Mouse (Mus musculus) brain, embryonic 18.5 days (tissue): ENCODE measurements at regions not wholly inside any gene's neighbourhood (a gene's known extent, or its start where the extent isn't known, plus 50 kb on each side); places are given as distances from the start of the nearest gene placed in this dataset.
"Not testable (repeated sequence)": the region's sequence is repeated elsewhere in the genome, so short reads cannot be mapped to it uniquely, and the experiment has no call there.

Source experiments
- DNase-seq: peaks from one replicate; pipeline ENCODE4 v3.0.0-alpha.2; 2012; ENCODE audit warnings: low read depth, low spot score

DNA sequence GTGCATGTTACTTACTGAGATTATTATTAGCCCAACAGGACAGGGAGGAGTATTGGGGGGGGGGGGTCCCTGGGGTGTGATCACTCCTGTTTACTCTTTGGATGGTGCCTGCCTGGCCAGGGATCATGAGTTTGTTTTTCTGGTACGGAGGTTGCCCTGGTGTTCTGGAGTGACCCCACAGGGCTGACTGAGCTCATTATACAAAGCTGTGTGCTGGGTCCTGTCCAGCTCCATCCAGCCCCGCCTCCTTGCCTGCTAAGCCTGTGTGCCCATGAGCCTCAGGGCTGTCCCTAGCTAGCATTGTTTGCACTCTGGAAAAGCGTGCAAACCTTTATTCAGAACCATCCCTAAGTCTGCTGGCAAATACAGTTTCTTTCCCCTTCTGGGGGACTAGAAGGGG lies 1335.1 kb upstream of the A1bg start:
- no peak for DNase-seq

DNA sequence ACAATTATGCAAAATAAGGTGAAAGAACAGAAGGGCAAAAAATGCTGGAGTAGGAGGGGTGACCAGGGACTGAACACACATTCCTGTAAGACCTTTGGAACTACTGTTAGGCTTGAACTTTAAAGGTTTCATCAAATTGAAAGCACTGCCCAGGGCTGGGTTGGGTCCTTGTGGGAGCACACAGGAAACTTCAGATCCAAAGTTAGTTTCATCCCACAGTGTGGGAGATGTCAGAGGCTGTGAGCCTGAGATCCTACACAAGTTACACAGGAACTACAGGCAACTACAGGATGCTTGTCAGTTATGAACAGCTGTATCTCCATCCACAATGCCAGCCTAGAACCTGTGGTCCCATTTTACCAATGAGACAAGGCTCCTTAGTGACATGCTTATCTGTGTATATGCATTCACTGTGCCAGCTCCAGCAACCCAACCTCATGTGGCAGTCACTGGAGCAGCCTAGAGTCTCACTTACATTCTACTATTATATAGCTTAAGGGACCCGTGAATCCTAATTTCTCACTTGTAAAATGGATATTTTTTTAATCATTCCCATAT lies 1334.4 kb upstream of the A1bg start:
- DNase-seq, result no peak

DNA sequence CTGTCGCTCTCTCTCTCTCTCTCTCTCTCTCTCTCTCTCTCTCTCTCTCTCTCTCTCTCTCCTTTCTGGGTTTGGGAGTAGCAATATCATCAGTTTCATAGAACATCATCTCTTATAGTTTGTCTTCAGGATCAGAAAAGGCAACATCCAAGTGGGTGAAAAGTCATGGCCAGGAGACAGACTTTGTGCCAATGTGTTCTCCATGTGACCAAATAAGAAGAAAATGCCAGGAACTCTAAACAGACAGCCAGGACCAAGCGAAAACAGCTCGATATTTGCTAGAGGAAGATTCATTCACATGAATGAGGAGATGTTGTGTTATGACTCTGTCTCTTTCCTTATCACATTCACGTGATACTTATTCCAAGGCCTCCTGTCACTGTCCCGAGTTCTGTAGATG lies 1332.8 kb upstream of the A1bg start:
- DNase-seq, result no peak

DNA sequence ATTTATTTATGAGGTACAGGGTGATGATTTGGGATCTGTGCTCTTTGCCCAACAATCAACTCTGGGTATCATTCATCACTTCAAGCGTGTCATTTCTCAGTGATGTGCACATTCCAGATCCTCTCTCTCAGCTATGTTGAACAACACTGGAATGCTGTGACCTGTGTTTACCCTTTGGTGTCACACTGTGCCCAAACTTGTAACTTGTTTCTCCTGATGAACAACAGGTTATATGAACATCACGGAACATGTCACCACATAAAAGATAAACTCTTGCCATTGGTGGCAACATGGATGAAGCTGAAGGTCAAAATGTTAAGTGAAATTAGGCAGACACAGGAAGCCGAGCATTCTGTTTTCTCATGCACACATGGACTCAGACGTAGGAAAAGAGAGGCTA lies 1330.9 kb upstream of the A1bg start:
- no peak for DNase-seq

DNA sequence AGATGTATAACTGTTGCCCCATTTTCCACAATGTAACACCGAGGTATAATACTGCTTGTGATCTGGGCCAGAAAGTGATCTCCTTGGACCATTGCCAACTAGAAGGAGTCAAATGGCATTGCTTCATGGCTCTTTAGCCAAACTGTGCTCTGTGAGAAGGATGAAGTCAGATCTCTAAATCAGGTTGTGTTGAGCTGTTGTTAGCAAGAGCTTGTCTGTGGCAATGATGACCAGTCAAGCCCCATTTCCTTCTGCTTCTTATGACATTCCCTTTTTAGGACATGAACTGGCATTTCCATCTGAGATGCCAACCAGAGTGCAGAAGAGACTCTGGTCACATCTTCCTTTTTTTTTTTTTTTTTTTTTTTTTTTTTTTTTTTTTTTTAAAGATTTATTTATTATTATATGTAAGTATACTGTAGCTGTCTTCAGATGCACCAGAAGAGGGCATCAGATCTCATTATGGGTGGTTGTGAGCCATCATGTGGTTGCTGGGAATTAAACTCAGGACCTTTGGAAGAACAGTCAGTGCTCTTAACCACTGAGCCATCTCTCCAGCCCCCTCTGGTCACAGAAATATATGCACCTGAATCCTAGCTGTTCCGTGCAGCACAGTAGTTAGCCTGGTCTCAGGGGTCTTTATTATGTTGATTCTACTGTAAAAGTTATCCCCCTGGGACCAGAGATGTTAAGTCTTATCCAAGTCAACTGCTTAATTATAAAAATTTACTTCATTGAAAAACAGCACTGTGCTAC lies 1329.4 kb upstream of the A1bg start:
- DNase-seq, result not testable (repeated sequence)

DNA sequence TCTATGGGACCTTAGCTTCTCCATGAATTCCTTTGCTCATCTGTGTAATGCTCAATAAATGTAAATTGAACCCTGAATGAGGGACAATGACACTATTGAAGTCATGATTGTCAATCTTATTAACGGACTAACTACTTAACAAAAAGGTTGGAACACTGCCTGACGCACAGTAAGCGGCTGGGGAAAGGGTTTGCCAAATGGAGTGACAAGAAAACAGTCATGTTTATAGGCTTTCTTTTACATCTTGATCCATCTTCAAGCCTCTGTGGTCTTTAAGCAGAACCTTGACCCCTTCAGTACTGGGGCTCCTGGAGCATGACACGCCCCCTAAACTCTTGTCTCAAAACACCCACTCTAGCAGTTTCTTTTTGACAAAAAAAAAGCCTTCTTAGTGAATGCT lies 1326.6 kb upstream of the A1bg start:
- DNase-seq, result no peak

DNA sequence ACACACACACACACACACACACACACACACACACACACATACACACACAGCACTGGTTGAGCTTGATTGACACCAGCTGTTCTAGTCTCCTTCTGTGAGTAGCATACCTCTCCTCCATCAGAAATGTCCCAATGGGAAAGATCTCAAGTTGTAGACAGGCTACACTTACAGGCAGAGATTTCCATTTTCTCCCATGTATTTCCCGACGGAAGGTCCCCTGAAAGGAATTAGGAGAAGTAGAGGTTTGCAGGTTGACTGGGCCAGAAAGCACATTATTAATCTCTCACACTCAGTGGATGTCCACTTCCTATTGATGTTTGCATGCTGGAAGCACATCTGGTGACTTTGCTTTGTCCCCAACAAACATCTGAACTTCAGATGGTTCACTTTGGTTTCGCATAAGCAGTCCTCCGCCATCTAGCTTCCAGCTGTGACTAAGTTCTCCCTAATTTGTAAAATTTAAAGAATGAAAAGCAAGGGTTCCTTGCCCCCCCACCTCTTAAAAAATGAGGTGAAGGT lies 1323.8 kb upstream of the A1bg start:
- DNase-seq, result no peak

DNA sequence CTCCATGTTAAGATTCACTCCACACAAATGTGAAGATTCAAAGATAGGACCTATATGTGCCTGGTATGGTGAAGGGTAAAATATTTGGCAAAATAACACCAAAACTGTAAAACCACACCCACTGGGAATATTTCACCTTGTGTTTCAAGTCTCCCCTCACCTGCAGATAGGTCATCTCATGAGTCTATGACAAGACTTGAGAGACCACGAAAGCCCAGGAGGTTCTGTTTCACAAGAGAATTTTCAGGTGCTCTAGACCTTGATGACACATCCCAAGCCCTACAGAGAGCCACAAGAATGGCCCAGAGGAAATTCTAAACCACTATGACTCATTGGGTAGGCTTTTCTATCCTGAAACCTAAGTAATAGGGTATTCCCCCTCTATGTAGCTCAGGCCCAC lies 1322.4 kb upstream of the A1bg start:
- no peak for DNase-seq

DNA sequence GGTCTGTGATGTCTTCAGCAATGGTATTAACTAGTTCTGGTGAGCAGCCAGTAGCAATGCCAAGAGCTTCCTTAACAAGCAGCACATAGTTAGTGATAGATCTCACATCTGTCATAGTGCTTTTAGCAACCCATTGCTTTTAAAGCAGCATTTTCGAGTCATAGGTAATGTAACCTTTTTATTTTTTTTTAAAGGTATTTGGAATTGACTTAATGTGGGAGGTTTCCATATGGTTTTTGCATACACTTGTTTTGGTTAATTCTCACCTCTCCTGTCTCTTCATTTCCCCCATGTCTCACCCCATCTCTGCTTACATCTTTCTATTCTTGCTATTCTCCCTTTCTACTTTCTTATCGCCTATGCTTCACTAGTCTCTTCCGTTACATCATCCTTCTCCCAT lies 1322.0 kb upstream of the A1bg start:
- no peak for DNase-seq

DNA sequence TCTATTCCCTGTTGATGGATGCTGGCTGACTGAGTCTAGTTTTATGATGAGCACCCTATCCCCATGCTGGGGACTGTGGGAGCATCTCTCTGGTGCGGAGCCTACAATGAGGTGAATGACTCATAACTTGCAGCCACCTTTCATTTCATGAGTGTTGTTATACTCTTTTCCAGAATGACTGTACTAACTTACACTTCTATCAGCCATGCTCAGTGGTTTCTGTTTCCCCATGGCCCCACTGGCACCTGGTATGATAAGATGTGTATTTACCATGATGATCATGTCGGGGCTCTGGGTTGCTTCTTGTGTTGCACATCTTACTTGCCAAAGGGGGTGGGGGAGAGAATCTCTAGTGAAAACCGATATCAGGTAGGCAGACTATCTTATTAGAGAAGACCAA lies 1317.2 kb upstream of the A1bg start:
- no peak for DNase-seq

DNA sequence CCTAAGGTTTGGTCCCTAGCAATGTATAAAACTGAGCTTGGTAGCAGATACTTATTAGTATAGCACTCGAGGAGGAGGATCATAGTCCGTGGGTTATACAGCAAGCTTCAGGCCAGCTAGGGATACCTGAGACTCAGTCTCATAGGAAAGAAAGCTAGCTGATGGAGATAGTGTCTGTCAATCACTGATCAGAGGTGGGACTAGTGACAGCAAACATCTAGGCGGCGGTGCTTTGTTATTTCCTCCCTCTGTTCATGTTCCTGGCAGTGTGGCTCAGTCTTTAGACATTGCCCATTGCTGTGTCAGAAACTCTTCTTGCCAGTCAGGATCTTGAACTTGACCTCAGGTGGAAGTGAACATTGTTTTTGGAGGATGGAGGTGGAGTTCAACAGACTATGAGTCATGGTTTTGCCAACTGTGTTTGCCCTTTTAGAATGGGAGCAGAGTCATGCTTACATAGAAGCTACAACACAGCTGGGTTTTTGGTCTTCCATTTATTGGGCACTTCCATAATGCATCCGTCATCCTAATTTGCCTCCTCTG lies 1315.8 kb upstream of the A1bg start:
- no peak for DNase-seq

DNA sequence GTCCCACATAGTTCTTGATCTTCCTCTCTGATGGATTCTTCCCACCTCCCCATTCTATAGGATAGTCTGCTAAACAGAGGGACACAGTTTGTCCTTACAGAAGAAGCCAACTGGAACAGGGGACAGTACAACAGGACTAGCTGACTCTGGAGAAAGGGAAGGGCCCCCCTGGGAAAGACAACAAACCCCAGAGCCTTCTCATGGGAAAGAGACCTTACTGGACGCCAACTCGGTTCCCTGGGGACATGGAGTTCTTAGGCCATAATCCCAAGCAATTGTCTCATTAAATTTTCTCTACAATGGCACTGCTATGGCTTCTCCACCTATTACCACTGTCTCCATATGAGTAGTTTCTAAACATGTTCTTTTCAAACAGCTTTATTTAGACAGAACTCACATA lies 1313.2 kb upstream of the A1bg start:
- DNase-seq, result no peak

DNA sequence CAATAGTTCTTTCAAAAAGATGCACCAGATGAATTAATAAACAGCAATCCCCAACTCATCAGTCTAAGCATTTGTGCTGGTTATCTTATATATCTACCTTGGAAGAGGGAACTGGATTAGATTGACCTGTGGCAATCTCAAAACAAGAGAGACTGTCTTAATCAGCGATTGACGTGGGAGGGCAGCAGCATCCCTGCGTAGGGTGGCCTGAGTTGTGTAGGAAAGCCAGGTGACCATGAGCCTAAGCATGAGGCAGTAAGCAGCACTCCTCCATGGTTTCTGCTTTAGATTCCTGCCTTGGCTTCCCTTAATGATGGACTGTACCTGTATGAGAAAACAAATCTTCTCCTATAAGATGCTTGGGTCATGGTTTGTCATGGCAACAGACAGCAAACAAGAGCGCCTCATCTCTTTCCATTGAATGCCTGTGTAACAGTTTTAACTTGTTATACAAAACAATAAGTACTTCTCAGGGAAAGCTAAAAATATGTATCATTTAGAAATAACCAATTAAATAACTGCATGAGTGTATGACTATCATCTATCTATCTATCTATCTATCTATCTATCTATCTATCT lies 1311.5 kb upstream of the A1bg start:
- DNase-seq, result no peak

DNA sequence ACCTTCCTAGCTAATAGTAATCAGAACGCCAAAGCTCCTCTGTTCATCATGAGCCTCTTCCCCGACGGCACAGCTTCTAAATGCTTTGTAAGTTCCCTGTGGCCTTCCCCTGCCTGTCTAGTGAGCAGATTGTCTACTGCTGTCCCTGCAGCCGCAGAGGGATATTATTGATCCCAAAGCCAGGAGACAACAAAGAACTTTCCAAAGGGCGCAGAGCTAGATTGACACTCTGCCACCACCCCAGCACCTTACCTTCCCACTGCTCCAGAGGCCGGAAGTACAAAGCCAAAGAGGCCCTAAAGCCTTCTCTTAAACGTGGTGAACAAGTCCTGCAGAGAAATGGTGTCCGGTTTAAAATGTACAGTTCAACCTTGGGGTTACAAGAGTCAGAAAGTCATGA lies 1310.3 kb upstream of the A1bg start:
- no peak for DNase-seq

DNA sequence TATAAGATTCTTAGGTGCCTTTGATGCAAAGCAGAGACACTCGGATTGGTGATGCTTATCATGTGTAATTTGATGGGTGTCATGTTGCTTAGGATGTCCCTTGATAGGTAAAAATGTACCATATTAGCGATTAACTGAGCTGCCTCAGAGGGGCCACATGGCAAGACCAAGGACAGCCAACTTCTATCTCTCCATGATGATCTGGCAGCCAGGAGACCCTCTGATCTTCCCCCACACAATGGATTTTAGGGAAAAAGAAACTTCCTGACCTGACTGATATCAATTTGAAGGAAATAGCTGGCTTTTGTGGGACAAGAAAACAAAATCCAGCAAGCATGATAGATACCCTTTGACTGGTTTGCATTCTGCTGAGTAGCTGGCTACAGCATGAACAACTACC lies 1308.9 kb upstream of the A1bg start:
- DNase-seq, result no peak

DNA sequence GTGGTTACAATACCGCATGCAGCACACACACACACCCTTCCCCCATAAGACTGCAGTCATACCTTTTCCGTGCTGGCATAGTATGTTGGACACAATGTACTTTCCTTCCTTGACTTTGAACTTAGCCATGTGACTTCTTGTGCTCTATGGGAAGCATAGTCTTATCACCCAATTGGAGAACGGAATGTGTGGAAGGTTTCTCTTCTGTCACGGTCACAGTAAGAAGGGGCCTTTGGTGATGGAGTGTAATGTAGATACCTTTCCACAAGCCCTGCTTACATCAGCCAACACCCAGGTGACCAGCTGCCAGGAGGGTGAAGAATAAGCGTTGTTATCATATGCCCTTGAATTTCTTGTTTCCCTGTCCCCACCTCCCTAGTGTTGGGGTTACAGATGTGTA lies 1308.0 kb upstream of the A1bg start:
- no peak for DNase-seq

DNA sequence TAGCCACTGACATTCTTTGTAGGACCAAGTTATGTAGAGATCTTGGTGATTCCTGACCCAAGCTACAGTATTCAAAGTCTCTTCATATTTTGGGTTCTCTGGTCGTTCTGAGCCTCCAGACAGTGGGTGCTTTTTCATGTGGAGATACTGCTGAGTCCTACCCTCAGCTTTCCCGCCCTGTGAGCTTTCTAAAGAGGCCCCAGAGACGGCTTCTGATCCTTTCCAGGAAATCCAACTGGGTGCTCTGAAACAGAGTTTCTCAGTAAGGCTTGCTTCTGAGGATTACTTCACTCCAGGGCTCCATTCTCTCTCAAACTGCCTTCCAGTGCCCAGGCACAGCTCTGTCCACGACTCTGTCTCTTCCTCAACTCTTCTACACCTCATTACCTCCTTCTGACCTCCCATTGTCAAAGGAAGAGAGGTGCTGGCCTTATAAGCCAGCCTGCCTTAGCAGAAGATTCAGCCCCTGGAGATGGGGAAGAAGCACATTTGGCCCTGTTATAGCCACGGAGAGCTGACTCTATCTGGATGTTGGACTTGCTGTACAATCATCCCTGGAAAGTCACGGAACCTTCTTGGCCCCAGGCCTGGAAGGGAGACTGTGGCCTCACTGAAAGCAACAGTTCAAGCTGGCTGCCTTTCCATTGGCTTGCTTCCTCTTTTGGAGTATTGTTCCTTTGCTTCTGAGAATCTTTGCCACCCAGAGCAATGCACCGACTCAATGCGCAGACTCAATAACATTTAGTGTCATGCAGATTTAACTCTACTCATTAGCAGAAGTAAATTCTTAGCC lies 1306.9 kb upstream of the A1bg start:
- no peak for DNase-seq

DNA sequence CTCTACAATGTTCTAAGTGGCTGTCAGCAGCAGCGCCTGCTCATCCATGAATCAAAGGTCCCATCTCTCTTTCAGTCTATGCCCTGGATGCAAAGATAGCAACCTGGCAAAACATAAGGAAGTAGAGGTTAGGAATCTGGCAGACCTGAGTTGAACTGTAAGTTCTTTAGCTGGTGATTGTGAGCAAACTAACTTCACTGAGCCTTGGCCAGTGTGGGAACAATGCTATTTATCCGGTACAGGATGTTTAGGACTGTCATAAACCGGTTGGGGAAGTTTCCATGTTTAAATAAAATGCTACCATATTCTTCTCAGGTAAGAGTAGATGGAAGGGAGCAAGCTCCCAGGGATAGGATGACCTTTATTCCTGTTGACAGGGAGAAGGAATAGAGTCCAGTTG lies 1306.2 kb upstream of the A1bg start:
- DNase-seq, result no peak

DNA sequence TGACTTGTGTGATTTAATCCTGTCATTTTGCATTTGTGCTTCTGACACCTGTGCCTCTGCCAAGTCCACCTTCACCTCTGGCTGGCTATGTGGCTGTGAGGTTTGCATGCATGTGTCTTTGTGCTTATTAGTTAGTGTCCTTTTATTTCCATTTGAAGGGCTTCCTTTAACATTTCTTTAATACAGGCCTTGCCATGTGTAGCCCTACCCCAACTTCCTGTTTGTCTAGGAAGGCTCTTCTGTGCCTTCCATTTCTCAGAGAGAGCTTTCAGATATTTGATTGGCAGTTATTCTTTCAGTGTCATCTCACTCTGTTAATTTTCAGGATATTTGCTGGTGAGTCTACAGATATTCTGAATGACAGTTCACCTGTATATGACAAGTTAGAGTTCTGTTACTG lies 1302.0 kb upstream of the A1bg start:
- no peak for DNase-seq

DNA sequence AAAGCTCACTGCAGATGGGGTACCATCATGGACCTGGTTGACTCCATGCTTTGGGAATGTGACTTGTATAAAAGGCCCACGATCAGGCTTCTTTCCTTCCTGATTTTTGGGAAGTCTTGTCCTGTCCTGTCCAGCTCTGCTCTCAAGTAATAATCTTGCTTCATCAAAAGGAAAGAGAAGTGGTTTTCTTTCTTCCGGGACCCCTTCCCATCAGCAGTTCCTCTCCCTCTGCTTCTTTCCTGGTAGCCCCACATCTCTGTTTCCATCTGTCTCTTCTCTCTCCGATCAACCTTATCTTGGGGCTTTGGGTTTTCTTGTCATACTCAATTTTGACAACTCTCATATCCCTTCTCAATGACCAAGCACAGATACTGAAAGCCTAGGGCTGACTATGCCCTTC lies 1301.4 kb upstream of the A1bg start:
- DNase-seq, result no peak

DNA sequence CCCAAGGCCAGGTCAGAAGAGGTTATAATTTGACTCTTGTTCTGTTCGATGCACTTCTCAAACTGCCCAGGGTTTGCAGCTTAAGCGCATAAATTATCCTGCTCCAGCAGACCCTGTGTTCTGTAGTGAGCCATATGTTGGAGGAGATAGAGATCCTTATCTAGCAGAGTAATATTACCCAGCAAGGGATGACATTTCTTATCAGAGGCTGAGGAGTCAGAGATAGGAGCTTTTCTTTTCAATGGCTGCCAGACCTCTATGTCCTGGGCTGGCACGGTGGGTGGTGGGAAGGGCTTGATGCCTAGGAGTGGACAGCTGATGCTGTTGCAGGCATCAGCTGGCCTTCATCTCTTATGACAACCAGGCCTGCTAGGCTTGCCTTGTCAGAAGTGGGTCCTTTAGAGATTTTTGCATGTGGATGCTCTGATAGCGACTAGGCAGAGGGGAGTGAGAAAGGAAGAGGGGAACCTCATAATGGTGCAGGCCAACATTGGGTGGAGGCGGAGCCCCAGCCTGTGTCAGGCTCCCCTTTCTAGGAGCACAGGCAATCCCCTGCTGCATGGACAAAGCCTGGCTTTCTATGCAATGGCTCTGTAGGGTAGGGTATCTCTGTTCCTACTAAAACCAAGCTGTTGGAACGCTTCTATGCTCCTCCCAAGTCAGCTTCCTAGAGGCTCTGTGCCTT lies 1300.5 kb upstream of the A1bg start:
- DNase-seq, result no peak

DNA sequence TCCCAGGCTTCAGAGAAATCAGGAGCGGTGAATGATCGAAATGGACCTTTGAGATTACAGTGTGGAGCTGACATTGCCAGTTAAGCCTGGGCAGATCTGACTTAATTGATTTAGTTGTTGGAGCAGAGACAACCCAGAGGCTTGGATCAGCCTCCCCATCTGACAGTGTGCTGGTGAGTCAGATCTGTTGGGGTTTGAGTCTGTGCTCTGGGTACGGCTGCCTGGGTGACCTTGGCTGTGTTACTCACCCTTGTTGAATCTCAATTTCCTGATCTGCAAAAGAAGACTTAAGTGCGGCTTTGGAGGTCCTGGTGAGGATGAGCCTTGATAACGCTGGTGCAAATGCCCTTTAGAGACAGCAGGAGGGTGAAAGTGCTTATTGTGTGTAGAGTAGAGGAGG lies 1299.9 kb upstream of the A1bg start:
- DNase-seq, result no peak
